Mouse (Mus musculus) small intestine, adult 2 months (tissue): ENCODE measurements around the gene Slamf9. TPM values are rescaled to one million over a fixed set of nuclear protein-coding genes. Genes with fewer than 3 reads are reported as not detected.

Experiments used
- H3K27ac ChIP-seq: fragments of 200-500 bp; 2 replicates; pipeline ENCODE4 v1.5.1; 2012; ENCODE audit warnings: low read depth, low read length, control low read depth, inconsistent platforms; ENCODE audit not compliant: insufficient read depth
- H3K27me3 ChIP-seq: fragments of 200-500 bp; 2 replicates; pipeline ENCODE4 v1.6.1; 2012; ENCODE audit warnings: mild to moderate bottlenecking, moderate library complexity, low read length, inconsistent platforms; ENCODE audit not compliant: control insufficient read depth, insufficient read depth
- H3K36me3 ChIP-seq: fragments of 200-500 bp; 2 replicates; pipeline ENCODE4 v1.6.1; 2012; ENCODE audit warnings: mild to moderate bottlenecking, low read length, control low read depth, inconsistent platforms; ENCODE audit not compliant: control insufficient read depth, insufficient read depth
- H3K4me1 ChIP-seq: fragments of 200-500 bp; 2 replicates; pipeline ENCODE4 v1.6.1; 2012; ENCODE audit warnings: low read length, inconsistent platforms, mixed read lengths; ENCODE audit not compliant: control insufficient read depth, insufficient read depth, insufficient read length
- H3K4me3 ChIP-seq: fragments of 200-500 bp; 2 replicates; pipeline ENCODE4 v1.5.1; 2012; ENCODE audit warnings: low read depth, mild to moderate bottlenecking, control low read depth, inconsistent platforms, low read length, moderate library complexity
- CTCF ChIP-seq: fragments of 200-500 bp; IDR thresholded peaks from 2 replicates; pipeline ENCODE4 v1.5.1; 2012; ENCODE audit warnings: low read depth, mild to moderate bottlenecking, control low read depth, inconsistent platforms, low read length, moderate library complexity, mixed read lengths; ENCODE audit not compliant: insufficient replicate concordance, insufficient read length; ENCODE audit errors: extremely low read depth
- POLR2A ChIP-seq: fragments of 200-500 bp; IDR thresholded peaks from 2 replicates; pipeline ENCODE4 v1.6.1; 2012; ENCODE audit warnings: low read depth, mild to moderate bottlenecking, control low read depth, inconsistent platforms, low read length, moderate library complexity
- WGBS: fragments of 180-500 bp; shearing (Covaris S2); methylation state at CpG from one replicate; pipeline ENCODE4 v1.1.7; 2018; 5-methylcytosine and 5-hydroxymethylcytosine counted together
- polyA plus RNA-seq: library from polyadenylated mRNA; depleted of rRNA; stranded (reverse); fragments of >200 nt; gene quantifications from 2 replicates; pipeline ENCODE4 v1.2.3, GENCODE M21; 2012; rRNA removed

The Slamf9 gene
- 2.1 TPM in 2 replicates for polyA plus RNA-seq

GRCm38 (mm10) chr1:172475054-172475741 lies at the start of gene Slamf9:
Gene Slamf9 (plus strand): TSS chr1:172475358.
- H3K27ac ChIP-seq: no peak within 1 kb of the TSS
- TF ChIP-seq CTCF (no peak), POLR2A (no peak)
- H3K4me1 ChIP-seq: peaks cover 5% of the 10 kb centered on the region; the same call in 1 of the 2 replicates
- no peaks in the 10 kb centered on the region for H3K36me3 ChIP-seq
- 25% methylated on average over 7 of the region's 7 CpGs for WGBS
- no peak within 1 kb of the TSS for H3K4me3 ChIP-seq
- no peaks in the 10 kb centered on the region for H3K27me3 ChIP-seq

- Histone ChIP-seq H3K4me3 (no peak overlapping the region), H3K4me1 (peaks cover 14% of the 10 kb centered on the region), H3K27ac (no peak overlapping the region), H3K36me3 (no peaks in the 10 kb centered on the region), H3K27me3 (no peaks in the 10 kb centered on the region)
- 22% methylated on average over 1 of the region's 1 CpGs for WGBS
- TF ChIP-seq CTCF: no peak
- TF ChIP-seq POLR2A: no peak
Measured at GRCm38 (mm10) chr1:172426419-172426818, 48.7 kb upstream of the Slamf9 start.

GRCm38 (mm10) chr1:172427841-172428240 lies 47.3 kb upstream of the Slamf9 start:
- no peaks in the 10 kb centered on the region for H3K36me3 ChIP-seq
- H3K4me1 ChIP-seq: peaks cover 20% of the 10 kb centered on the region
- no peak for TF ChIP-seq POLR2A
- TF ChIP-seq CTCF: no peak
- H3K27me3 ChIP-seq: no peaks in the 10 kb centered on the region
- 91% methylated on average over 3 of the region's 3 CpGs for WGBS
- H3K27ac ChIP-seq: no peak overlapping the region
- H3K4me3 ChIP-seq: no peak overlapping the region

GRCm38 (mm10) chr1:172428614-172429013 lies 46.5 kb upstream of the Slamf9 start:
- Histone ChIP-seq H3K4me3 (no peak overlapping the region), H3K27me3 (no peaks in the 10 kb centered on the region), H3K36me3 (no peaks in the 10 kb centered on the region), H3K4me1 (peaks cover 26% of the 10 kb centered on the region), H3K27ac (no peak overlapping the region)
- TF ChIP-seq POLR2A (no peak), CTCF (no peak)
- WGBS: 20% methylated on average over 1 of the region's 1 CpGs

GRCm38 (mm10) chr1:172430731-172431220 lies 44.4 kb upstream of the Slamf9 start:
- Histone ChIP-seq H3K36me3 (no peaks in the 10 kb centered on the region), H3K4me1 (peaks cover 26% of the 10 kb centered on the region), H3K27ac (no peak overlapping the region), H3K4me3 (no peak overlapping the region), H3K27me3 (no peaks in the 10 kb centered on the region)
- 44% methylated on average over 9 of the region's 9 CpGs for WGBS
- TF ChIP-seq CTCF (no peak), POLR2A (no peak)

DNA sequence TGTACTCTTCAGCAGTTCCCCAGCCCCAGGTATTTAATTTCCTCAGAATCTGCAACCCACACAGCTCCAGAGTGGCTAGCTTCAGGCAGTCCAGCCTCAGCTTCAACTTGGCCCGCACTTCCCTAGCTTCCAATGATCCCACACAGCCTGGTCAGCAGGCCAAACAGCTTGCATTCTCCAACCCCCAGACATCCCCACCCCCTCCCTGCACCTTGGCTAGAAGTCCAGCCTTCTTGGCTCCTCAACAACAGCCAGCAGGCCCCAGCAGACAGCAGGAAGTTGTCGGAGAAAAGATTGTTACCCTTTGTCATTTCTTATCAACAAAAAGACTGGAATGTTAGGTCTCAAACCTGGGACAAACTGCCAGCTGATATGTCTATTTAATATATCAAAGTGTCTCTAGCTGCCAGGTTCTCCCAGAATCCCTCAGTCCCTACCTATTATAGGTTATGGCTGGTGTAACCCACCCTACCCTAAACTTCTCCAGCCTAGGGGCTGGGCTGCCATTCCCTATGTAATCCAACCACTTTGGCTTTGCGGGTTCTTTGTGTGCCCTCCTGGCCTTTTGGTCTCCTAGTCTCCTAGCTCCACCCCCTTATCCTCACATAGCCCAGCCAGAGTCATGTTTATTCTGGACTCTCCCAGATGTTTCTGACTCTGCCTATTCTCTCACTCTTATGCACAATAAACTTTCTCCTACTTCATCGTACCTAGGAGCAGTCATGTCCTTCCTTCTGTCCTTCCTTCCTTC lies 43.1 kb upstream of the Slamf9 start:
- Histone ChIP-seq H3K4me1 (peaks cover 23% of the 10 kb centered on the region), H3K4me3 (no peak overlapping the region), H3K27ac (peak overlapping the region; percentile 96), H3K27me3 (no peaks in the 10 kb centered on the region), H3K36me3 (no peaks in the 10 kb centered on the region)
- 12% methylated on average over 4 of the region's 4 CpGs for WGBS
- no peak for TF ChIP-seq CTCF
- no peak for TF ChIP-seq POLR2A

GRCm38 (mm10) chr1:172432587-172432955 lies 42.6 kb upstream of the Slamf9 start:
- Histone ChIP-seq H3K27me3 (no peaks in the 10 kb centered on the region), H3K4me3 (no peak overlapping the region), H3K4me1 (peaks cover 24% of the 10 kb centered on the region), H3K36me3 (no peaks in the 10 kb centered on the region), H3K27ac (peak overlapping the region; percentile 96)
- WGBS: 35% methylated on average over 3 of the region's 3 CpGs
- TF ChIP-seq POLR2A (no peak), CTCF (no peak)
